ENCODE assay signal across 8 mouse cellular contexts in the genomic region with DNA sequence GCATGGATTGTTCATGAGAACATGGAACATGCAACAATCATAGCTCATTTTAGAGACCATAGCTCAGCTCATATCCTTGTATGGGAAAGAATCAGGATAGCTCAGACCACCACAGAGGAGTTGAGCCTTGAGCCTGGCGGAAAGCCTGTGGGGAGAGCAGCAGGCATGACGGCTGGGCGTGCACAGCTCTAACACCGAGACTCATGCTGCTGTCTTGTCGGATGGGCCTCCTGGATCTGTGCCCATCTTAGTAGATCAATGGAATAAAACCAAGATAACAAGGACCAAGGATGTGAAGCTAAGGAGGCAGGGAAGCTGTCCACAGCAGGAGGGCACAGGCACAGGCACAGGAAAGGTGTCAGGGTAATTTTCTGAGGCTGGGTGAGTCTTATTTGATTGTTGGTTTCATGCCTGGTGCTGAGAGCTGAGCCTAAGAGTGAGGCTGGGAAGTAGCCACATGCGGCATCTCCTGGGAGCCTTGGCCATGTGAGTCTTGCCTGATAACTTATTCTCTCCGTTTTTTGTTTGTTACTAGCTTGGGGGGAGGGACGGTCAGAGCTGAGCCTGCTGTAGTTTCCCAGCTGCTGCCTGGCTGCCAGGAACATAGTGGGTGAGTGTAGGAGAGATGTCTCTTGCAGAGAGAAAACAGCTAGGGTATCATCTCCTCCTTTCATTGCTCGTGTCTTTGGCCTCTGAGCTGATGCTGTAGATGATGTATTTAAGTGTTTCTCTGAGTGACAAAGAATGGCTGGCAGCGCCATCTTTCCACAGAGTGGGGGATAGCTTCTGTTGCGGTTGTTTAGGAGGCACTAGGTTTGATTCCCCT. TPM values are rescaled to one million over a fixed set of nuclear protein-coding genes. Genes with fewer than 3 reads are reported as not detected.
DNase-seq lines count a peak whose midpoint lies in the region; ATAC-seq lines count a peak whose summit lies in the region.

No protein-coding gene starts in this region.

- peaks cover 12% of the 10 kb centered on the region for H3K4me1 ChIP-seq in lung, embryonic 15.5 days
- peaks cover 23% of the 10 kb centered on the region for H3K4me1 ChIP-seq in neural tube, embryonic 13.5 days (replicated peaks)

- H3K27ac ChIP-seq in lung, embryonic 15.5 days: 0 out of 2 replicates have a peak overlapping the region, but pooled peaks have one; percentile 22
- H3K27ac ChIP-seq in neural tube, embryonic 13.5 days (replicated peaks): peak overlapping the region; percentile 79

- 50% methylated on average over 11 of the region's 11 CpGs for WGBS in lung, embryonic 15.5 days
- WGBS in neural tube, embryonic 13.5 days: 55% methylated on average over 11 of the region's 11 CpGs

- ATAC-seq in lung, embryonic 15.5 days (ENCODE audit: borderline replicate concordance, extremely low read depth, low FRiP score, low TSS enrichment): peak; percentile 39; the same call in 1 of the 2 replicates
- peak; percentile 62; the same call in 1 of the 2 replicates for ATAC-seq in neural tube, embryonic 13.5 days (ENCODE audit: low read depth)

- no peak overlapping the region for H3K4me3 ChIP-seq in lung, embryonic 15.5 days
- no peak overlapping the region for H3K4me3 ChIP-seq in neural tube, embryonic 13.5 days

- no peaks in the 10 kb centered on the region for H3K9me3 ChIP-seq in lung, embryonic 15.5 days
- H3K9me3 ChIP-seq in neural tube, embryonic 13.5 days: no peaks in the 10 kb centered on the region

- H3K36me3 ChIP-seq in lung, embryonic 15.5 days: peaks cover 17% of the 10 kb centered on the region
- H3K36me3 ChIP-seq in neural tube, embryonic 13.5 days: peaks cover 17% of the 10 kb centered on the region

- H3K4me2 ChIP-seq in lung, embryonic 15.5 days: no peak overlapping the region
- 0 out of 2 replicates have a peak overlapping the region, but pooled peaks have one; percentile 11 for H3K4me2 ChIP-seq in neural tube, embryonic 13.5 days

- no peak overlapping the region for H3K9ac ChIP-seq in lung, embryonic 15.5 days
- peak overlapping the region; percentile 45; the same call in 1 of the 2 replicates for H3K9ac ChIP-seq in neural tube, embryonic 13.5 days

- peak; percentile 30 for DNase-seq in adrenal gland, adult 2 months
- no peak for DNase-seq in adrenal gland, postnatal 25 days
- DNase-seq in lung, postnatal 14 days: no peak
- DNase-seq in heart, adult 9 months (ENCODE audit: low spot score in 2 of 2): peak; percentile 60 to 65
- peak; percentile 60 for DNase-seq in layer of hippocampus, adult 9-11 months
- no peak for DNase-seq in c-Kit-positive CD71-positive TER-119-positive erythroid progenitor cells, embryonic 14.5 days (ENCODE audit: low spot score)

- no peaks in the 10 kb centered on the region for H3K27me3 ChIP-seq in lung, embryonic 15.5 days
- H3K27me3 ChIP-seq in neural tube, embryonic 13.5 days: no peaks in the 10 kb centered on the region

RNA-seq across cellular contexts. Expression of a gene that starts 22.1 kb away (rescaled TPM):
- total RNA-seq in adrenal gland, adult 2 months (2021): 10 to 100 TPM; 38.8 to 47.9 TPM
- polyA plus RNA-seq in adrenal gland, adult 2 months (2012; rRNA removed): 47.0 and 48.1 TPM in 2 replicates
- total RNA-seq in adrenal gland, postnatal 25 days (2021): 31.5 and 38.4 TPM in 2 replicates
- polyA plus RNA-seq in lung, embryonic 15.5 days (2015; fragmentation: Nextera tagmentation; extraction: Ambion mirVana): 87.8 and 92.9 TPM in 2 replicates
- 95.1 and 99.8 TPM in 2 replicates for polyA plus RNA-seq in neural tube, embryonic 13.5 days (2015; fragmentation: Nextera tagmentation; extraction: Ambion mirVana)

RNA-seq across cellular contexts. Expression of a gene that starts 37.1 kb away (rescaled TPM):
- 1 to 10 TPM; 1.6 to 2.2 TPM for total RNA-seq in adrenal gland, adult 2 months (2021)
- polyA plus RNA-seq in adrenal gland, adult 2 months (2012; rRNA removed): 1.2 and 2.2 TPM in 2 replicates
- 2.2 and 2.5 TPM in 2 replicates for total RNA-seq in adrenal gland, postnatal 25 days (2021)
- polyA plus RNA-seq in lung, embryonic 15.5 days (2015; fragmentation: Nextera tagmentation; extraction: Ambion mirVana): 2.1 and 2.4 TPM in 2 replicates
- 103 and 110 TPM in 2 replicates for polyA plus RNA-seq in neural tube, embryonic 13.5 days (2015; fragmentation: Nextera tagmentation; extraction: Ambion mirVana)

RNA-seq across cellular contexts. Expression of a gene that starts 48.0 kb away (rescaled TPM):
- 1 to 10 TPM; 2.1 to 2.6 TPM for total RNA-seq in adrenal gland, adult 2 months (2021)
- 3.8 and 4.7 TPM in 2 replicates for polyA plus RNA-seq in adrenal gland, adult 2 months (2012; rRNA removed)
- 0.48 and 1.3 TPM in 2 replicates for total RNA-seq in adrenal gland, postnatal 25 days (2021)
- 2.9 and 4.1 TPM in 2 replicates for polyA plus RNA-seq in lung, embryonic 15.5 days (2015; fragmentation: Nextera tagmentation; extraction: Ambion mirVana)
- 0.52 TPM in 2 replicates for polyA plus RNA-seq in neural tube, embryonic 13.5 days (2015; fragmentation: Nextera tagmentation; extraction: Ambion mirVana)

RNA-seq across cellular contexts. Expression of a gene that starts 57.1 kb away (rescaled TPM):
- total RNA-seq in adrenal gland, adult 2 months (2021): 10 to 100 TPM; 68.2 to 82.2 TPM
- polyA plus RNA-seq in adrenal gland, adult 2 months (2012; rRNA removed): 91.3 and 92.6 TPM in 2 replicates
- 54.1 and 60.7 TPM in 2 replicates for total RNA-seq in adrenal gland, postnatal 25 days (2021)
- polyA plus RNA-seq in lung, embryonic 15.5 days (2015; fragmentation: Nextera tagmentation; extraction: Ambion mirVana): 33.9 and 37.9 TPM in 2 replicates
- polyA plus RNA-seq in neural tube, embryonic 13.5 days (2015; fragmentation: Nextera tagmentation; extraction: Ambion mirVana): 29.9 and 31.7 TPM in 2 replicates

Comparison
In these comparisons a context has a peak if more than half of its experiments do, and no peak if none do; other contexts are left out.
1. DNase-seq: peak in adrenal gland, adult 2 months (single experiment), heart, adult 9 months (2 of 2) and layer of hippocampus, adult 9-11 months (single experiment); none in adrenal gland, postnatal 25 days (single experiment), lung, postnatal 14 days (single experiment) and c-Kit-positive CD71-positive TER-119-positive erythroid progenitor cells, embryonic 14.5 days (single experiment).
2. RNA of a gene that starts 37.1 kb away (polyA plus RNA-seq): 103 to 110 TPM in neural tube, embryonic 13.5 days; 2.1 to 2.4 TPM in lung, embryonic 15.5 days and 1.2 to 2.2 TPM in adrenal gland, adult 2 months; every median in the first group is over 10 times any median in the second.